Mouse (Mus musculus): Measurements from ENCODE around the gene Tango6. TPM values are rescaled to one million over a fixed set of nuclear protein-coding genes. Genes with fewer than 3 reads are reported as not detected.

Gene Tango6
- polyA plus RNA-seq, 1 experiment = 6.9 TPM

- Histone ChIP-seq H3K4me2 (ENCODE audit: low read depth) (no peak overlapping the region), H3K27me3 (ENCODE audit: control insufficient read depth, insufficient read depth, insufficient read length) (no peaks in the 10 kb centered on the region), H3K79me2 (ENCODE audit: control insufficient read depth, insufficient read depth) (no peaks in the 10 kb centered on the region), H3K36me3 (ENCODE audit: control insufficient read depth, insufficient read depth) (peaks cover 9% of the 10 kb centered on the region), H3K4me3 (no peak overlapping the region), H3ac (ENCODE audit: control insufficient read depth, insufficient read length) (no peak overlapping the region)
- TF ChIP-seq POLR2AphosphoS2 (IDR thresholded peaks at IDR 0.05; ENCODE audit: insufficient read length, low read depth) = no peak
- TF ChIP-seq TCF12 (IDR thresholded peaks at IDR 0.05; ENCODE audit: insufficient read depth, poor library complexity, severe bottlenecking) = no peak
- TF ChIP-seq MYOD1 (IDR thresholded peaks at IDR 0.05; ENCODE audit: control insufficient read depth in 1 of 3, insufficient read length in 2 of 3, low read depth in 2 of 3) = no peak
- TF ChIP-seq REST (IDR thresholded peaks at IDR 0.05; ENCODE audit: insufficient read depth, insufficient read length) = no peak
- TF ChIP-seq MAX (IDR thresholded peaks at IDR 0.05; ENCODE audit: low read depth) = no peak
- TF ChIP-seq TCF3 (IDR thresholded peaks at IDR 0.05; ENCODE audit: insufficient read length, low read depth) = no peak
Measured at GRCm38 (mm10) chr8:106733703-106734102, 50.8 kb downstream of the Tango6 start.

- H3K36me3 ChIP-seq (ENCODE audit: control insufficient read depth, insufficient read depth) = peaks cover 9% of the 10 kb centered on the region
- no peaks in the 10 kb centered on the region for H3K79me2 ChIP-seq (ENCODE audit: control insufficient read depth, insufficient read depth)
- H3K4me3 ChIP-seq = no peak overlapping the region
- H3K27me3 ChIP-seq (ENCODE audit: control insufficient read depth, insufficient read depth, insufficient read length) = no peaks in the 10 kb centered on the region
- TF ChIP-seq USF1 (IDR thresholded peaks at IDR 0.05; ENCODE audit: low read depth) (no peak), POLR2A (IDR thresholded peaks at IDR 0.05; ENCODE audit: insufficient read length, low read depth) (no peak), CEBPB (IDR thresholded peaks at IDR 0.05; ENCODE audit: insufficient read depth, poor library complexity, severe bottlenecking) (no peak), MYOG (IDR thresholded peaks at IDR 0.05; ENCODE audit: control insufficient read depth in 1 of 3, insufficient read depth in 1 of 3, insufficient read length in 2 of 3, low read depth in 2 of 3) (no peak), POLR2AphosphoS2 (IDR thresholded peaks at IDR 0.05; ENCODE audit: insufficient read length, low read depth) (no peak), MAX (IDR thresholded peaks at IDR 0.05; ENCODE audit: low read depth) (no peak), TCF3 (IDR thresholded peaks at IDR 0.05; ENCODE audit: insufficient read length, low read depth) (no peak), E2F4 (IDR thresholded peaks at IDR 0.05; ENCODE audit: insufficient read depth) (no peak), MYOD1 (IDR thresholded peaks at IDR 0.05; ENCODE audit: control insufficient read depth in 1 of 3, insufficient read length in 2 of 3, low read depth in 2 of 3) (no peak), TCF12 (IDR thresholded peaks at IDR 0.05; ENCODE audit: insufficient read depth, poor library complexity, severe bottlenecking) (no peak), REST (IDR thresholded peaks at IDR 0.05; ENCODE audit: insufficient read depth, insufficient read length) (no peak), SRF (IDR thresholded peaks at IDR 0.05; ENCODE audit: control insufficient read depth, insufficient read length, low read depth) (no peak)
- no peak overlapping the region for H3K4me2 ChIP-seq (ENCODE audit: low read depth)
- no peak overlapping the region for H3ac ChIP-seq (ENCODE audit: control insufficient read depth, insufficient read length)
Measured at GRCm38 (mm10) chr8:106734222-106734621, 51.4 kb downstream of the Tango6 start.

GRCm38 (mm10) chr8:106736861-106737662 lies 54.2 kb downstream of the Tango6 start:
- no peak for TF ChIP-seq SRF (IDR thresholded peaks at IDR 0.05; ENCODE audit: control insufficient read depth, insufficient read length, low read depth)
- no peak for TF ChIP-seq POLR2A (IDR thresholded peaks at IDR 0.05; ENCODE audit: insufficient read length, low read depth)
- no peak for TF ChIP-seq POLR2AphosphoS2 (IDR thresholded peaks at IDR 0.05; ENCODE audit: insufficient read length, low read depth)
- no peak for TF ChIP-seq USF1 (IDR thresholded peaks at IDR 0.05; ENCODE audit: low read depth)
- no peak for TF ChIP-seq MYOD1 (IDR thresholded peaks at IDR 0.05; ENCODE audit: control insufficient read depth in 1 of 3, insufficient read length in 2 of 3, low read depth in 2 of 3)
- Histone ChIP-seq H3K4me2 (ENCODE audit: low read depth) (no peak overlapping the region), H3K4me3 (no peak overlapping the region), H3ac (ENCODE audit: control insufficient read depth, insufficient read length) (no peak overlapping the region), H3K36me3 (ENCODE audit: control insufficient read depth, insufficient read depth) (peaks cover 9% of the 10 kb centered on the region), H3K27me3 (ENCODE audit: control insufficient read depth, insufficient read depth, insufficient read length) (no peaks in the 10 kb centered on the region), H3K79me2 (ENCODE audit: control insufficient read depth, insufficient read depth) (no peaks in the 10 kb centered on the region)

GRCm38 (mm10) chr8:106737846-106738245 lies 55.0 kb downstream of the Tango6 start:
- no peaks in the 10 kb centered on the region for H3K27me3 ChIP-seq (ENCODE audit: control insufficient read depth, insufficient read depth, insufficient read length)
- H3K4me2 ChIP-seq (ENCODE audit: low read depth) = peak overlapping the region; percentile 15
- no peak overlapping the region for H3K4me3 ChIP-seq
- H3K79me2 ChIP-seq (ENCODE audit: control insufficient read depth, insufficient read depth) = no peaks in the 10 kb centered on the region
- H3K36me3 ChIP-seq (ENCODE audit: control insufficient read depth, insufficient read depth) = peaks cover 9% of the 10 kb centered on the region
- no peak overlapping the region for H3ac ChIP-seq (ENCODE audit: control insufficient read depth, insufficient read length)
- TF ChIP-seq SRF (IDR thresholded peaks at IDR 0.05; ENCODE audit: control insufficient read depth, insufficient read length, low read depth) (no peak), POLR2AphosphoS2 (IDR thresholded peaks at IDR 0.05; ENCODE audit: insufficient read length, low read depth) (no peak), POLR2A (IDR thresholded peaks at IDR 0.05; ENCODE audit: insufficient read length, low read depth) (no peak)

GRCm38 (mm10) chr8:106742321-106742720 lies 59.5 kb downstream of the Tango6 start:
- no peaks in the 10 kb centered on the region for H3K27me3 ChIP-seq (ENCODE audit: control insufficient read depth, insufficient read depth, insufficient read length)
- H3K36me3 ChIP-seq (ENCODE audit: control insufficient read depth, insufficient read depth) = peaks cover 12% of the 10 kb centered on the region
- no peaks in the 10 kb centered on the region for H3K79me2 ChIP-seq (ENCODE audit: control insufficient read depth, insufficient read depth)
- no peak for TF ChIP-seq MYOD1 (IDR thresholded peaks at IDR 0.05; ENCODE audit: control insufficient read depth in 1 of 3, insufficient read length in 2 of 3, low read depth in 2 of 3)
- no peak for TF ChIP-seq TCF12 (IDR thresholded peaks at IDR 0.05; ENCODE audit: insufficient read depth, poor library complexity, severe bottlenecking)
- no peak for TF ChIP-seq REST (IDR thresholded peaks at IDR 0.05; ENCODE audit: insufficient read depth, insufficient read length)
- no peak for TF ChIP-seq E2F4 (IDR thresholded peaks at IDR 0.05; ENCODE audit: insufficient read depth)
- no peak for TF ChIP-seq CEBPB (IDR thresholded peaks at IDR 0.05; ENCODE audit: insufficient read depth, poor library complexity, severe bottlenecking)
- TF ChIP-seq MYOG (IDR thresholded peaks at IDR 0.05; ENCODE audit: control insufficient read depth in 1 of 3, insufficient read depth in 1 of 3, insufficient read length in 2 of 3, low read depth in 2 of 3) = no peak
- no peak for TF ChIP-seq POLR2A (IDR thresholded peaks at IDR 0.05; ENCODE audit: insufficient read length, low read depth)
- no peak for TF ChIP-seq USF1 (IDR thresholded peaks at IDR 0.05; ENCODE audit: low read depth)
- no peak for TF ChIP-seq SRF (IDR thresholded peaks at IDR 0.05; ENCODE audit: control insufficient read depth, insufficient read length, low read depth)
- TF ChIP-seq TCF3 (IDR thresholded peaks at IDR 0.05; ENCODE audit: insufficient read length, low read depth) = no peak
- no peak for TF ChIP-seq MAX (IDR thresholded peaks at IDR 0.05; ENCODE audit: low read depth)
- no peak for TF ChIP-seq POLR2AphosphoS2 (IDR thresholded peaks at IDR 0.05; ENCODE audit: insufficient read length, low read depth)
- no peak overlapping the region for H3ac ChIP-seq (ENCODE audit: control insufficient read depth, insufficient read length)
- H3K4me3 ChIP-seq = no peak overlapping the region
- H3K4me2 ChIP-seq (ENCODE audit: low read depth) = no peak overlapping the region
